Comparison of ENCODE assay signal across 26 mouse cellular contexts in the genomic region with DNA sequence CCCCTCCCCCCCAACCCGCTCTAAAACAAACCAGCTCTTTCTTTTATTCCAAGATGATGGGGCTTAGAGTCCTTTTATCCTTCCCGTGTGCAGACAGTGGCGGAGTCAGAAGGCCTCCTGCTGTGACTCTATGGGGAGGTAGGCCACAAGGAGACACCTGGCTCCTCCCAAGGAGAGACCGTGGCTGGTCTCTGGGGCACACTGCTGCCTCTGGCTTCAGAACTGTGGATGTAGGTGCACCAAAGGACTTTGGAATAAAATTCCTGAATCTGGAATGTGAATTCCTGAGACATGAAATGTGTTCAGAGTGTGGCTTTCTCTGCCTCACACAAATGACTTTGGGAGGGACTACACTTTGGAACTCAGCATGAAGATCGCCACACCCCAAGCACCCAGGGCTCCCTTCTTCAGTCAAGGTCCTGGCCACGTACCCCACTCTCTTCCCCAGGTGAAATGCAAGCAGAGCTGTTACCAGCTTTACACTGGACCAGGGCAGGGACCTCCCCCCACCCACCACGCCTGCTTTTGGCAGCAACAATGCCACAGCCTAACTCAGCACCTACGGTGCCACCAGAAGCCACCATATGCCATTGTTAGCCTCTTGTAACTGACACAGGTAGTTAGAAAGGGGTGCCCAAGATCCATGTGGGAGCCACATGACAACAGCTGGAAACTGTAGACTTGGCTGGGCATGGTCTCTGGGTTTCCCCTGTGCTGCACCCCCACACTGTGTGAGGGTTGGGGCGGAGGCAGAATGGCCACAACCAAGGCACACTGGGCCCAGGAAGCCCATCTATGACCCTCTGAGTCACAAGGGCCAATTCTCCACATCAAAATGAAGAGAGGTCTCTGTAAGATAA. TPM values are rescaled to one million over a fixed set of nuclear protein-coding genes. Genes with fewer than 3 reads are reported as not detected.
DNase-seq lines count a peak whose midpoint lies in the region; ATAC-seq and TF ChIP-seq lines count a peak whose summit lies in the region.
"Had no signal": no experiment of that assay in that cellular context is flagged by ENCODE, and none has a peak within 500 bp of the region (broad histone marks: within the 10 kb centered on the region; RNA-seq: fewer than 3 reads in every experiment).

No protein-coding gene starts in this region.

- no peaks in the 10 kb centered on the region for H3K9me3 ChIP-seq in E14TG2a.4 (ENCODE audit: low read length)
- H3K9me3 ChIP-seq: forebrain, embryonic 15.5 days; heart, embryonic 13.5 days; liver, embryonic 12.5 days had no signal

- no peaks in the 10 kb centered on the region for H3K27me3 ChIP-seq in E14TG2a.4 (ENCODE audit: insufficient read depth, low read length)
- H3K27me3 ChIP-seq: CH12.LX; forebrain, embryonic 15.5 days; heart, embryonic 13.5 days; liver, embryonic 12.5 days had no signal

- ATAC-seq in cerebellum, adult (ENCODE audit: insufficient number of reproducible peaks, low FRiP score, low TSS enrichment) = no peak
- ATAC-seq: forebrain, embryonic 15.5 days; hindbrain, embryonic 16.5 days; intestine, embryonic 16.5 days; liver, embryonic 12.5 days had no signal

- TF ChIP-seq CTCF in E14TG2a.4 (conservative IDR thresholded peaks at IDR 0.05; ENCODE audit: low read length) = no peak

- peak overlapping the region; percentile 43 for H3K4me3 ChIP-seq in E14TG2a.4 (replicated peaks; ENCODE audit: low read length)
- H3K4me3 ChIP-seq: forebrain, embryonic 15.5 days; heart, embryonic 13.5 days; liver, embryonic 12.5 days had no signal

- peaks cover 23% of the 10 kb centered on the region for H3K36me3 ChIP-seq in E14TG2a.4 (ENCODE audit: insufficient read depth, low read length)

- peaks cover 74% of the 10 kb centered on the region for H3K4me1 ChIP-seq in E14TG2a.4 (replicated peaks; ENCODE audit: low read depth, low read length)

- DNase-seq in cerebellum, adult 9-11 months = peak; percentile 50
- DNase-seq in kidney, adult 11 months = peak; percentile 49
- no peak for DNase-seq in kidney, adult 8-10 months
- DNase-seq in R1 (ENCODE audit: low read depth, low spot score) = peak; percentile 87
- DNase-seq in adrenal gland, adult 2 months = no peak
- DNase-seq in retina, postnatal 1 day = no peak
- DNase-seq: adrenal gland, postnatal 25 days; gastrocnemius, postnatal 36 days; heart, postnatal 36 days; lung, adult 2 months; lung, postnatal 4 days; right cerebral cortex, adult 18-20 months; thymus, postnatal 14 days had no signal

RNA-seq across cellular contexts. Expression of a gene that starts 27.3 kb away (rescaled TPM):
- total RNA-seq in adrenal gland, adult 2 months (2021) = not detected
- polyA plus RNA-seq in adrenal gland, adult 2 months (2012; rRNA removed) = not detected in 2 replicates
- total RNA-seq: adrenal gland, postnatal 25 days; CH12.LX; gastrocnemius, postnatal 36 days; heart, postnatal 36 days; layer of hippocampus, postnatal 14 days; monocyte, adult 5-6 weeks had no signal
- polyA plus RNA-seq: heart, embryonic 13.5 days; hindbrain, embryonic 16.5 days; intestine, embryonic 16.5 days; limb, embryonic 11.5 days; liver, embryonic 12.5 days; lung, adult 2 months; neural tube, embryonic 11.5 days; small intestine, adult 2 months had no signal

RNA-seq across cellular contexts. Expression of a gene that starts 49.4 kb away (rescaled TPM):
- total RNA-seq in adrenal gland, adult 2 months (2021) = 10 to 100 TPM; 67.0 to 77.8 TPM
- polyA plus RNA-seq in adrenal gland, adult 2 months (2012; rRNA removed) = 69.2 and 87.7 TPM in 2 replicates

Comparison
In these comparisons a context has a peak if more than half of its experiments do, and no peak if none do; other contexts are left out.
1. DNase-seq: peak in cerebellum, adult 9-11 months (single experiment), kidney, adult 11 months (single experiment) and R1 (single experiment); none in kidney, adult 8-10 months (0 of 2), adrenal gland, adult 2 months (single experiment) and retina, postnatal 1 day (single experiment).